Mouse (Mus musculus): ENCODE data around the gene Ccdc191. TPM values are rescaled to one million over a fixed set of nuclear protein-coding genes. Genes with fewer than 3 reads are reported as not detected.

The Ccdc191 gene
- total RNA-seq, 1 experiment from 2014 or later = 7.8 TPM

DNA sequence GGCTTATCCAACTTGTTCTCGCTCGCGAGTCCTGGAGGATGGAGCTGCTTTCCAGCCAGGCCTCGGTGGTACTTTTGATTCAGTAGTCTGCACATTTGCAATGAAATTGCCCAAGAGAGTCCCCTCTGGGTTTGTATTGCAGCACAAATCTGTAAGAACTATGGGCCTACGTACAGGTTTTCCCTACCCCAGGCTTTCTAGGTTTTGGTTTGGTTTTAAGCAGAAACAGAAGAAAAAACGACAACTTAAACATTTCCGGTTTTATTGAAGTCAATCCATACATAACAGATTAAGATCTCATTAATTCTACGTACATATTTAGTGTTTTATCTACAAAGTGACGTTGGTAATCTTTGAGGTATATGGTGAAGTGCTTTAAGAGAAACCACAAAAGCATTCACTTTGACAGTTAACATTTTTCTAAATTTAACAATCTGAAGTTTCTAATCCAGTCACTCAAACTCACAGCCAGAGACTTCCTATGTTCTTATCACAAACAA lies 90.6 kb downstream of the Ccdc191 start:
- DNase-seq = no peak

DNA sequence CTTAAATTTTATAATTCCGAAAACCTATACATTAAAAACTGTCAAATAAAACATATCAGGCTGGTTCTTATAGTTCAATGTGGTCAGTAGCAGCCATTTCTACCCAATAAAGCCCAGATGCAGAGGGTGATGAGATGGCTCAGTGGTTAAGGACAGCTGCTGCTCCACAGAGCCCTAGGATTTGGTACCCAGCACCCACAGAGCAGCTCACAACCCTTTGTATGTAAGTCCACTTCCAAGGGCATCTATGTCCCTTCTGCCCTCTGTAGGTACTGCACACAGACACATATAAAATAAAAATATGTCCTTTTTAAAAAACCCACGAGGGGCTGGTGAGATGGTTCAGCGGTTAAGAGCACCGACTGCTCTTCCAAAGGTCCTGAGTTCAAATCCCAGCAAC lies 96.7 kb downstream of the Ccdc191 start:
- DNase-seq = no peak

DNA sequence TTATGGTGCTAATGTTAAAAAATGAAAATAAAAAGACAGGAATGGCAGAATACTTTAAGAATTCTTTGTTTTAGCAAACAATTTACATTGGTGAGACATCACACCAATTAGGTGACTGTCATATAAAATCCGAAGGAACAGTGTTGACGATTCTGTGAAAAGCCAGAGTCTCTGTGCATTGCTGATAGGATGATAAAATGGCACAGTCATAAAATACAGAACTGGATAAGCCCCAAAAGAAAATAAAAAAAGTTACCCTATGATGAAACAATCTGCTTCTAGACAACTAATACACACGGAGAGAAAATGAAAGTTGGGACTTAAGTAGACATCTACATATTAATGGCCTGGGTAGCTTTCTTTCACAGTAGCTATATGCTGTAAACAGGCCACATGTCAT lies 105.0 kb downstream of the Ccdc191 start:
- DNase-seq = no peak

DNA sequence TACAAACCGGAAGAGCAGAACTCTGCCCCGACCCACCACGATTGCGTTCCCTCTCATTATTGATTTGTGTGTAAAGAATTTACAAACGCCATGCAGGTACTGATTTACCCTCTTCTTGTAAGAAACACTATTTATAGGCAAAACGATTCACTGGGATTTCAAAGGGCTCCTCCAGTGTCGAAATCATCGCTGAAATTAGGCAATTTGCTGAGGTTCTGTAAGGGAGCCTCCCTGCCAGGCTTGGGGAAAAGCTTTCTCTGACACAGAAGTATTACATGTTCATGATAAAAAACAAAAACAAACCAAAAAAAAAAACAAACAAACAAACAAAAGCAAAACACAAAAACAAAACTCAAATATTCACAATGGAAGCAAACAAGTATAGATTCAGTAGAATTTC lies 109.5 kb downstream of the Ccdc191 start:
- peak; percentile 35 for DNase-seq

DNA sequence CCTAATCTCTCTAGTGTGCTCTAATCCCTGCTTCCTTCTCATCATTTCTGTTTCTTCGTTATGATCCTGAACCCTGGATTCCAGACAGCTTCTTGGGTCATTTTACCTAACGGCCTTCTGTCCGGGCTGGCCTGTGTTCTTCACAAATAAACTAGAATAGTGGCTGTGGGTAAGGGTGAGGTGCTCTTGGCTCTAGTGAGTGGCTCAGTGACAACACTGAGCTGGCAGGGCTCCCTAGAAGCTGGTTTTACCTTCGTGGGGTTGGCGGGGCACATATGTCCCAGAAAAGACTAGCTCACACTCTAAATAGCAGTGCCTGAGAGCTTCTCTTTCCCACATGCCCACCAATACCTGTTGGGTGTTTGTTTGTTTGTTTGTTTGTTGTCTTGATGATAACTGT lies 109.9 kb downstream of the Ccdc191 start:
- peak; percentile 27 for DNase-seq

DNA sequence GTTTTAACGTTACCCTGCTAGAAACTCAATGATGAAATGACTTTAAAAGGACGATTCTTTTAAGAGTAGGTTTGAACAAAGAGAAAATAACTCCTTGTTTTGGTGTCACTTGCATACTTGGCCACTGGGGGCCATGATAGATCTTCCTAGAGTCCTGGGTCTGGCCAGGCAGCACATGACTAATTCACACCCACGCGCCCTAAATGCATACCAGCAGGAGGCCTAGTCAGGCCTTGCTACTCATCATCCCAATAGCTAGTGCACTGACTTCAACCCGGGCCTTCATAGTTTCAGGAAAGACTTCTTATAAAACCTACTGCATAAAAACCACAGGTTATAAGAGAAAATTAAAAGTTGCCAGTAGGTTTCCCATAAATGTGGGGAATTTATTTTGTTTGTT lies 112.5 kb downstream of the Ccdc191 start:
- peak; percentile 10 for DNase-seq

DNA sequence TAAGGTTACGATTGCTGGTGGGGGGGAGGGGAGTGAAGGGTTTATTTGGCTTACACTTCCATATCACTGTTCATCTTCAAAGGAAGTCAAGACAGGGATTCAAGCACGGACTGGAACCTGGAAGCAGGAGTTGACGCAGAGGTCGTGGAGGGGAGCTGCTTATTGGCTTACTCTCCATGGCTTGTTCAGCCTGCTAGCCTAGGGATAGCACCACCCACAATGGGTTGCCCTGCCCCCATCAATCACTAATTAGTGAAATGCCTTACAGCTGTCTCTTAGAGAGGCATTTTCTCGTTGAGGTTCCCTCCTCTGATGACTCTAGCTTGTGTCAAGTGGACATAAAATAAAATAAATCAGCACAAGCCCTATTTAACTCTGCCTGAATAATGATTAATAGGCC lies 121.4 kb downstream of the Ccdc191 start:
- DNase-seq = no peak

Small RNAs within 50 kb of the gene (microRNA-seq; reads per million reads assigned to microRNA genes)
- gene Mir3470b = 0 reads per million in 2 experiments

Other genes with a start within 250 kb of the Ccdc191 start
- 0.41 TPM in 1 of 2 replicates, not detected in the other for gene Tigit, start 225.7 kb upstream of the Ccdc191 start, total RNA-seq (2021)
- not detected in 2 replicates for gene Drd3, start 135.8 kb upstream of the Ccdc191 start, total RNA-seq (2021)
- 31.5 and 31.9 TPM in 2 replicates for gene Qtrt2, start 37.0 kb downstream of the Ccdc191 start, total RNA-seq (2021)
- gene Zdhhc23, start 90.0 kb downstream of the Ccdc191 start, total RNA-seq (2021) = 0.82 and 1.1 TPM in 2 replicates
- 2.3 and 5.1 TPM in 2 replicates for gene Gramd1c, start 173.5 kb downstream of the Ccdc191 start, total RNA-seq (2021)
- gene Atp6v1a, start 249.9 kb downstream of the Ccdc191 start, total RNA-seq (2021) = 102 and 112 TPM in 2 replicates